Mouse (Mus musculus) midbrain, embryonic 14.5 days (tissue): ENCODE measurements around the gene Tnrc6a. TPM values are rescaled to one million over a fixed set of nuclear protein-coding genes. Genes with fewer than 3 reads are reported as not detected.
"Not testable (repeated sequence)": the region's sequence is repeated elsewhere in the genome, so short reads cannot be mapped to it uniquely, and the experiment has no call there.

Experiments used
- ATAC-seq: fragments of 200-750 bp; cut with Nextera tagmentation; 2 replicates; pipeline ENCODE4 v1.8.0; 2017; ENCODE audit warnings: moderate number of reproducible peaks, moderate library complexity; ENCODE audit not compliant: low FRiP score, low TSS enrichment
- DNase-seq: peaks from one replicate; pipeline ENCODE4 v3.0.0-alpha.2; 2015
- H3K27ac ChIP-seq: fragments of 300-500 bp; sonication (generic); replicated peaks from 2 replicates; pipeline ENCODE4 v1.5.1; 2014; ENCODE audit warnings: mild to moderate bottlenecking, low read depth, low read length, moderate library complexity
- H3K27me3 ChIP-seq: fragments of 300-500 bp; sonication (generic); 2 replicates; pipeline ENCODE4 v1.6.1; 2014; ENCODE audit warnings: low read length, control low read depth, mixed read lengths; ENCODE audit not compliant: control insufficient read depth, insufficient read depth
- H3K36me3 ChIP-seq: fragments of 300-500 bp; sonication (generic); 2 replicates; pipeline ENCODE4 v1.6.1; 2014; ENCODE audit warnings: low read length, control low read depth; ENCODE audit not compliant: control insufficient read depth, insufficient read depth
- H3K4me1 ChIP-seq: fragments of 300-500 bp; sonication (generic); 2 replicates; pipeline ENCODE4 v1.6.1; 2014; ENCODE audit warnings: mild to moderate bottlenecking, antibody characterized with exemption, low read length, control low read depth; ENCODE audit not compliant: control insufficient read depth, insufficient read depth
- H3K4me2 ChIP-seq: fragments of 300-500 bp; sonication (generic); 2 replicates; pipeline ENCODE4 v1.6.1; 2014; ENCODE audit warnings: mild to moderate bottlenecking, low read length, moderate library complexity
- H3K4me3 ChIP-seq: fragments of 300-500 bp; sonication (generic); replicated peaks from 2 replicates; pipeline ENCODE4 v1.5.1; 2014; ENCODE audit warnings: low read depth, low read length
- H3K9ac ChIP-seq: fragments of 300-500 bp; sonication (generic); replicated peaks from 2 replicates; pipeline ENCODE4 v1.6.1; 2014; ENCODE audit warnings: mild to moderate bottlenecking, low read length, moderate library complexity
- H3K9me3 ChIP-seq: fragments of 300-500 bp; sonication (generic); 2 replicates; pipeline ENCODE4 v1.6.1; 2016; ENCODE audit warnings: low read length, control low read depth, mixed read lengths; ENCODE audit not compliant: control insufficient read depth
- WGBS: fragments of 180-500 bp; shearing (Covaris S2); extraction: QIAGEN DNeasy Blood & Tissue Kit; methylation state at CpG from one replicate; pipeline ENCODE4 v1.1.7; 2014; 5-methylcytosine and 5-hydroxymethylcytosine counted together
- polyA plus RNA-seq: library from polyadenylated mRNA; unstranded; fragments of >200 nt; fragmentation: Nextera tagmentation; extraction: Ambion mirVana; gene quantifications from 2 replicates; pipeline ENCODE4 v1.2.1, GENCODE M21; 2014

Tnrc6a gene
- polyA plus RNA-seq, 1 experiment from 2014 or later, result 50.0 TPM

GRCm38 (mm10) chr7:123097891-123098750 lies 25.6 kb upstream of the Tnrc6a start:
- WGBS, result 12% methylated on average over 16 of the region's 16 CpGs
- peak overlapping the region; percentile 29 for H3K4me2 ChIP-seq
- no peaks in the 10 kb centered on the region for H3K27me3 ChIP-seq
- DNase-seq (peak; percentile 87), ATAC-seq (peak; percentile 87)
- peak overlapping the region; percentile 89 for H3K27ac ChIP-seq
- peak overlapping the region; percentile 37; the same call in 1 of the 2 replicates for H3K9ac ChIP-seq
- H3K4me3 ChIP-seq, result no peak overlapping the region
- peaks cover 17% of the 10 kb centered on the region for H3K4me1 ChIP-seq
- no peaks in the 10 kb centered on the region for H3K36me3 ChIP-seq
- H3K9me3 ChIP-seq, result no peaks in the 10 kb centered on the region

GRCm38 (mm10) chr7:123101295-123101694 lies 22.4 kb upstream of the Tnrc6a start:
- WGBS, result 92% methylated on average over 3 of the region's 3 CpGs
- Histone ChIP-seq H3K27ac (no peak overlapping the region), H3K4me3 (no peak overlapping the region), H3K4me1 (peaks cover 17% of the 10 kb centered on the region), H3K36me3 (no peaks in the 10 kb centered on the region), H3K27me3 (no peaks in the 10 kb centered on the region), H3K9ac (no peak overlapping the region), H3K9me3 (no peaks in the 10 kb centered on the region), H3K4me2 (no peak overlapping the region)
- DNase-seq, result no peak
- no peak for ATAC-seq

DNA sequence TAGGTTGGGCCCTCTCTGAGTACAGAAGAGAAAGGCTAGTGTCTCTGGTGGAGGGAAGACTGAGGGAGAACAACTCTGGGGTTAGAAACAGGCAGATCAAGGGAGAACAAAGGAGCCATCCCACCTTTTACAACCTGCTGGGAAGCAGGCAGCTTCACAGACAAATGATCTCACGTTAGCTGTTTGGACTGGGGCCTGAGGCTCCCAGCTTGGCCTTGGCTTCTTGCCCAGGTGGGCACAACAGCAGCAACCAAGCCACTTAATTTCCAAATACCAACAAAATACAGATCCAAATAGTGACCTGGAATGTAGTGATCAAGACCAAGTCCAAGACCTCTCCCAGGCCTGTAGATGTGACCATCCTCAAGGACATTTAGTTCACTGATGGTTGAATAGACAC lies 18.3 kb upstream of the Tnrc6a start:
- not testable (repeated sequence) for H3K4me2 ChIP-seq, ATAC-seq, H3K9me3 ChIP-seq, H3K4me3 ChIP-seq, H3K4me1 ChIP-seq, H3K36me3 ChIP-seq, H3K9ac ChIP-seq, DNase-seq, H3K27ac ChIP-seq, H3K27me3 ChIP-seq
- WGBS, result 23% methylated on average over 1 of the region's 1 CpGs

DNA sequence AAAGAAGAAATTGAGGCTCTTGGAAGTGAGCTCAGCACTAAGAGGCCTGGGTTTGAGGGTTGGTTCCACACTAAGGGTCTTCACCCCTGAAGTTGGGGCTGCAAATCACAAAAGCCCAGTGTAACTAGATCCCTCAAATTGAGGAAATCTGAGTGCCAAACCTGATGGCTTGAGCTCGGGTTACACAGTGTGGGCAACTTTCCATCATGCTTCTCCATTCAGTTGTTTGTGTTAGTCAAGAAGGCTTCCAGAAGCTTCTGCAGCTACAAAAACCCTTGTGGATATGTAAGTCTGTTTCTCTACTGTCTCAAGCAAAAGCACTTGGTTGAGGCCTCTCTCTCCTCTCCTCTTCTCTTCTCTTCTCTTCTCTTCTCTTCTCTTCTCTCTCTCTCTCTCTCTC lies 17.8 kb upstream of the Tnrc6a start:
- Histone ChIP-seq H3K4me1 (0 out of 2 replicates have a peak, but pooled peaks cover 3% of the 10 kb centered on the region), H3K36me3 (no peaks in the 10 kb centered on the region), H3K27ac (no peak overlapping the region), H3K27me3 (no peaks in the 10 kb centered on the region), H3K9me3 (no peaks in the 10 kb centered on the region), H3K9ac (no peak overlapping the region), H3K4me3 (no peak overlapping the region), H3K4me2 (no peak overlapping the region)
- no peak for ATAC-seq
- DNase-seq, result no peak
- 94% methylated on average over 1 of the region's 1 CpGs for WGBS

GRCm38 (mm10) chr7:123106326-123106725 lies 17.4 kb upstream of the Tnrc6a start:
- 0 out of 2 replicates have a peak, but pooled peaks cover 3% of the 10 kb centered on the region for H3K4me1 ChIP-seq
- H3K9ac ChIP-seq, result no peak overlapping the region
- no peaks in the 10 kb centered on the region for H3K36me3 ChIP-seq
- WGBS, result 94% methylated on average over 2 of the region's 2 CpGs
- no peak overlapping the region for H3K4me3 ChIP-seq
- no peak overlapping the region for H3K27ac ChIP-seq
- no peak overlapping the region for H3K4me2 ChIP-seq
- H3K9me3 ChIP-seq, result no peaks in the 10 kb centered on the region
- ATAC-seq (no peak), DNase-seq (no peak)
- H3K27me3 ChIP-seq, result no peaks in the 10 kb centered on the region

GRCm38 (mm10) chr7:123108058-123109055 lies 15.3 kb upstream of the Tnrc6a start:
- no peak for ATAC-seq
- Histone ChIP-seq H3K9me3 (no peaks in the 10 kb centered on the region), H3K4me2 (no peak overlapping the region), H3K27ac (no peak overlapping the region), H3K36me3 (no peaks in the 10 kb centered on the region), H3K4me1 (0 out of 2 replicates have a peak, but pooled peaks cover 3% of the 10 kb centered on the region), H3K9ac (no peak overlapping the region), H3K27me3 (no peaks in the 10 kb centered on the region), H3K4me3 (no peak overlapping the region)
- 69% methylated on average over 13 of the region's 13 CpGs for WGBS
- DNase-seq, result peak; percentile 28

GRCm38 (mm10) chr7:123109361-123110000 lies 14.2 kb upstream of the Tnrc6a start:
- 87% methylated on average over 7 of the region's 7 CpGs for WGBS
- Histone ChIP-seq H3K36me3 (no peaks in the 10 kb centered on the region), H3K4me2 (no peak overlapping the region), H3K4me3 (no peak overlapping the region), H3K9me3 (no peaks in the 10 kb centered on the region), H3K9ac (no peak overlapping the region), H3K4me1 (0 out of 2 replicates have a peak, but pooled peaks cover 3% of the 10 kb centered on the region), H3K27me3 (no peaks in the 10 kb centered on the region), H3K27ac (no peak overlapping the region)
- ATAC-seq (no peak), DNase-seq (no peak)

GRCm38 (mm10) chr7:123110135-123110534 lies 13.6 kb upstream of the Tnrc6a start:
- WGBS, result 84% methylated on average over 3 of the region's 3 CpGs
- no peak for ATAC-seq

More at GRCm38 (mm10) chr7:123110135-123110534, 13.6 kb upstream of the Tnrc6a start:
- Histone ChIP-seq H3K27ac (no peak overlapping the region), H3K36me3 (no peaks in the 10 kb centered on the region), H3K4me3 (no peak overlapping the region), H3K4me1 (0 out of 2 replicates have a peak, but pooled peaks cover 3% of the 10 kb centered on the region), H3K27me3 (no peaks in the 10 kb centered on the region), H3K9me3 (no peaks in the 10 kb centered on the region), H3K9ac (no peak overlapping the region), H3K4me2 (no peak overlapping the region)
- DNase-seq, result no peak
